Mouse (Mus musculus): Measurements from ENCODE around the gene Zfp462.
"Not testable (repeated sequence)": the region's sequence is repeated elsewhere in the genome, so short reads cannot be mapped to it uniquely, and the experiment has no call there.

The Zfp462 gene

GRCm38 (mm10) chr4:54944921-54945430 lies at the start of gene Zfp462:
Zfp462 (plus strand) TSS chr4:54945048.
- DNase-seq = peak in 1 of 2 experiments; percentile 16

- no peak for DNase-seq
Observed at GRCm38 (mm10) chr4:54896017-54896416, 48.8 kb upstream of the Zfp462 start.

- DNase-seq = no peak
Observed at GRCm38 (mm10) chr4:54904641-54905040, 40.2 kb upstream of the Zfp462 start.

GRCm38 (mm10) chr4:54905399-54905953 lies 39.4 kb upstream of the Zfp462 start:
- no peak for DNase-seq

- DNase-seq = no peak
Observed at GRCm38 (mm10) chr4:54910300-54910699, 34.5 kb upstream of the Zfp462 start.

- no peak for DNase-seq
Observed at GRCm38 (mm10) chr4:54918276-54918675, 26.6 kb upstream of the Zfp462 start.

- no peak for DNase-seq
Observed at GRCm38 (mm10) chr4:54923386-54923785, 21.5 kb upstream of the Zfp462 start.

GRCm38 (mm10) chr4:54924306-54924705 lies 20.5 kb upstream of the Zfp462 start:
- no peak for DNase-seq

GRCm38 (mm10) chr4:54926456-54926855 lies 18.4 kb upstream of the Zfp462 start:
- DNase-seq = not testable (repeated sequence)

- not testable (repeated sequence) for DNase-seq
Observed at GRCm38 (mm10) chr4:54927321-54928062, 17.4 kb upstream of the Zfp462 start.

GRCm38 (mm10) chr4:54929686-54930085 lies 15.2 kb upstream of the Zfp462 start:
- DNase-seq = no peak

GRCm38 (mm10) chr4:54932668-54933067 lies 12.2 kb upstream of the Zfp462 start:
- DNase-seq = no peak

GRCm38 (mm10) chr4:54937161-54937560 lies 7.7 kb upstream of the Zfp462 start:
- DNase-seq = no peak

GRCm38 (mm10) chr4:54945603-54946445 lies 976 bp downstream of the Zfp462 start:
- DNase-seq = peak in 1 of 2 experiments; percentile 18

GRCm38 (mm10) chr4:54946662-54947055 lies 1.8 kb downstream of the Zfp462 start:
- peak in 1 of 2 experiments; percentile 7 for DNase-seq

- DNase-seq = peak in 1 of 2 experiments; percentile 29
Observed at GRCm38 (mm10) chr4:54947056-54947990, 2.5 kb downstream of the Zfp462 start.

GRCm38 (mm10) chr4:54947991-54948615 lies 3.3 kb downstream of the Zfp462 start:
- DNase-seq = peak; percentile 36 to 55

GRCm38 (mm10) chr4:54948616-54949560 lies 4.0 kb downstream of the Zfp462 start:
- peak; percentile 42 to 55 for DNase-seq

- peak in 1 of 2 experiments; percentile 25 for DNase-seq
Observed at GRCm38 (mm10) chr4:54949561-54949940, 4.7 kb downstream of the Zfp462 start.

GRCm38 (mm10) chr4:54950136-54950535 lies 5.3 kb downstream of the Zfp462 start:
- DNase-seq = no peak

All from cerebellum, adult 18-20 months (tissue).